Mouse (Mus musculus): ENCODE measurements around the gene Sh3bp5l.
"Not testable (repeated sequence)": the region's sequence is repeated elsewhere in the genome, so short reads cannot be mapped to it uniquely, and the experiment has no call there.

The Sh3bp5l gene
- long read RNA-seq, experiment 1, transcript Sh3bp5l-201 (7 exons, 2,977 nt): major isoform, 7 of 14 reads
- long read RNA-seq, experiment 1, partial matches to known transcripts: 5 of 14 reads
- long read RNA-seq, experiment 1, other reads (novel, unspliced or antisense): 1 of 14 reads
- long read RNA-seq, experiment 2, transcript Sh3bp5l-201 (7 exons, 2,977 nt): major isoform, 14 of 20 reads
- long read RNA-seq, experiment 2, partial matches to known transcripts: 0 of 20 reads
- long read RNA-seq, experiment 2, other reads (novel, unspliced or antisense): 3 of 20 reads

GRCm38 (mm10) chr11:58330276-58331148 lies at the start of gene Sh3bp5l, which contains the start of gene Zfp672:
Gene Sh3bp5l (plus strand): TSS chr11:58330724.
Gene Zfp672 (minus strand): TSS chr11:58330339.
- intact Hi-C loops (cut with DNase I): loop anchor here (10.0 kb wide), 1 partner anchor 156 kb away; the partner anchor contains the start of gene Mrpl22

DNA sequence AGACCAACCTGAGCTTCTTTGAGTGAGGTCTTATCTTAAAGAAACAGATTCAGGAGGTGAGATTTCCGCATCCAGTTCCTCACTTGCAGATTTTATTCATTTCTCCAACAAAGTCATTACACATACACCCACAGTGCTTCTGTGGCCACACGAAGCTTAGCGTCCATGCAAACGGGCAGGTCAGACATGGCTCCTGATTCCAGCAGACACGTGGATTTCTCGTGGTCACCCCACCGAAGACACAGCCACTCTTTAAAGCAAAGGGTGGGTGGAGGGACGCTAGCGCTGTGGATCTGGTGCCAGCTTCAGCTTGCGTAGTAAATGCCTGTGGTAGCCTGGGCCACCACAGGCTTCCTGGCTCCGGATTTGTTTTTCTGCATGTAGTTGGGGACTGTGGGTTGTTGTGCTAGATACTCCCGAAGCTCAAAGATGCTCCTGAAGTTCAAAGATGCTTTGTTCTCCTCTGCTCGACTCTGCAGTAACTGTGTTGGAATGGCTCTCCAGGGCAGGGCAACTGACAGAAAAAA lies 48.5 kb upstream of the Sh3bp5l start:
- intact Hi-C loops (cut with DNase I): no loop called here

GRCm38 (mm10) chr11:58282518-58282917 lies 48.0 kb upstream of the Sh3bp5l start:
- intact Hi-C loops (cut with DNase I): no loop called here

GRCm38 (mm10) chr11:58289992-58290682 lies 40.4 kb upstream of the Sh3bp5l start:
- intact Hi-C loops (cut with DNase I): no loop called here

DNA sequence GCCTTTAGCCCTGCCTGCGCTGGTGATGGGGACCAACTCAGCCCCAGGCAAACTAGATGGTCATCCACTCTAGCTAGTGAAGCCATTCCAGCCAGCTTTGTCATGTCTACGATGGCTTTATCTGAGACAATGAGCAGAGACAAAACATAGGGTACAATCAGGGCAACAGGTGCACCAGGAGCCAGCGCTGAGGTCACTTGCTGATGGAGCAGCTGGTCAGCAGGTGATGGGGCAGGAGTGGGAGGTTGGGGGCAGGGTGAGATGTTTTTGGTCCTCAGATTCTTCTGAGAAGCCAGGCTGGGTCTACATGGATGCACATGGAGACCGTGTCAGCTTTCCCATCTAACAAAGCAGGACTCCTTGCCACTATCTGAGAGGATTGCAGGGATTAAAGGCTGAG lies 39.7 kb upstream of the Sh3bp5l start:
- intact Hi-C loops (cut with DNase I): no loop called here

GRCm38 (mm10) chr11:58292791-58293190 lies 37.7 kb upstream of the Sh3bp5l start:
- intact Hi-C loops (cut with DNase I): no loop called here

DNA sequence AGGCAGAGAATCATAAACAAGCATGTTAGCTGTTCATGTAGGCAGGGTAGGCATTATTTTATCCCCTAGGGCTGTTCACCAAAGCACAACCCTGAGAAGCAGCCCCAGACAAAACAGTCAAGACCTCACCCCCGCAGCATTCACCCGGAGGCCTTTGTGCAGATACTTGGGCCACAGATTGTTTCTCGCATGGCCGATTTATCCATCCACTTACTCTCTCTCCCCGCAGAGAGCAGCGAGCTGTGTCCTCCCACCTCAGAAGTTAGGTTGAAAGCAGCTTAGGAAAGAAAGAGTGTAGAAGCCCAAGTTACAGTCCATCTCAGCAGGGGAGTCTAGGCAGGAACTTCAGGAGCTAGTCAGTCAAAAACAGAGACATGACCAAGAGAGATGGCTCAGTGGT lies 33.1 kb upstream of the Sh3bp5l start:
- intact Hi-C loops (cut with DNase I): no loop called here

DNA sequence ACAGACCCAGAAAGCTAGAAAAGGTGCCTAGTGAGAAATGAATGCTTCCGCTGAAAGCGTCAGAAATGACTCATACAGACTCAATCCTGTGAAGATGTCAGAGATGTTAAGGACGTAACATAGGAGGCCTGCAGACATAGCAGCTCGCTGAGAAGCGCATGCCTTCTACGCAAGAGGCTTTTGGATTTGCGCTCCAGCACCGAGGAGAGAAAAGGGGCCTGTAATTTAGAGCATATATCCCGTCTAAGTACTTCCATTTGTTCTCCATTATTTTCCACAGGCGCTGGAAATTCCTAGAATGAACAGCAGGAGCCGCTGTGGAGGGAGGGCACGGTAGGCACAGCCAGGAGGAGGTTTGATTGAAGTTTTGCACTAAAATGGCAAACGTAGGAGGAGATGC lies 29.5 kb upstream of the Sh3bp5l start:
- intact Hi-C loops (cut with DNase I): loop anchor here (5.0 kb wide), 1 partner anchor 124 kb away; no protein-coding TSS in a partner anchor

- intact Hi-C loops (cut with DNase I): loop anchor here (5.0 kb wide), 1 partner anchor 125 kb away; no protein-coding TSS in a partner anchor
Observed at GRCm38 (mm10) chr11:58301837-58302754, 28.4 kb upstream of the Sh3bp5l start.

DNA sequence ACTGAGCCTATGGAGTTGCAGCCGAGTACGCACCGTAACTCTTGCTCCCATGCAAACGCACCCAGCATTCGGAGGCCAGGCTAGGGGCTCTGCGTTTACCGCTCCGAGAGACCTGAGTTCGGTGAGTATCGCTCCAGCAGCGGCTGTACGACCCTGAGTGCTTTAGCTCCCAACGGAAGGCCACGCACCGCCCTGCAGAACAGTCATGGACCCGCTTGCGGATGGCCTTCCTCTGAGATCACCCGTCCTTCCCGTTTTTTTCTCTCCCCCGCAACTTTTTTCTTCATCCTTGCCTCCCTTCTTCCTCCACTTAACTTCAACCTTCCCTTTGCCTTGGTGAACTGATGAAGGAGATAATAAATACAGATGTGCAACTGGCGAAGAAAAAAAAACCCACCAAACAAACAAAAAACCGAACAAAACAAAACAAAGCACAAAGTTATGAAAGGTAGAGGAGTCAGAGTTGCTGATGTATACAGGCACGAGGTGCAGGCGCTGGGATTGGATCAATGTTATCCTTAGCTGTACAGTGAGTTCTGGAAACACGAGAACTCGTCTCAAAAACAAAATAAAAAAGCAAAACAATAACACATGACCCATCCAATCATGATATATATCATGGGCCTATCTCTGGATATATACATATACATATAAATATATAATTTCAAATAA lies 27.6 kb upstream of the Sh3bp5l start:
- intact Hi-C loops (cut with DNase I): loop anchor here (5.0 kb wide), 1 partner anchor 126 kb away; no protein-coding TSS in a partner anchor

GRCm38 (mm10) chr11:58303594-58303993 lies 26.9 kb upstream of the Sh3bp5l start:
- intact Hi-C loops (cut with DNase I): loop anchor here (5.0 kb wide), 1 partner anchor 126 kb away; no protein-coding TSS in a partner anchor

DNA sequence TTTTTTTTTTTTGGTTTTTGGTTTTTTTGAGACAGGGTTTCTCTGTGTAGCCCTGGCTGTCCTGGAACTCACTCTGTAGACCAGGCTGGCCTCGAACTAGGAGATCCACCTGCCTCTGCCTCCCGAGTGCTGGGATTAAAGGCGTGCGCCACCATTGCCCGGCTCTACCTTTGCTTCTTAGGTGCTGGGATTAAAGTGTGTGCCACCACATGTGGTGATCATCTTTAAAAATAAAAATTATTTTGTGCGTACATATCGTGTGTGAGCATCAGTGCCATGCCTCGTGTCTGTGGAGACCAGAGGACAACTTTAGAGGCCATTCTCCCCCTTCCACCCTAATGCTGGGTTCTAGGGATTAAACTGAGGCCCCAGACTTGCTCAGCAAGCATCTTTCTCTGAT lies 25.2 kb upstream of the Sh3bp5l start:
- intact Hi-C loops (cut with DNase I): not testable (repeated sequence)

GRCm38 (mm10) chr11:58306860-58307308 lies 23.6 kb upstream of the Sh3bp5l start, which contains the start of gene Zfp692:
Gene Zfp692 (plus strand): TSS chr11:58307069.
- intact Hi-C loops (cut with DNase I): no loop called here

- intact Hi-C loops (cut with DNase I): no loop called here
Observed at GRCm38 (mm10) chr11:58307411-58308080, 23.0 kb upstream of the Sh3bp5l start.

DNA sequence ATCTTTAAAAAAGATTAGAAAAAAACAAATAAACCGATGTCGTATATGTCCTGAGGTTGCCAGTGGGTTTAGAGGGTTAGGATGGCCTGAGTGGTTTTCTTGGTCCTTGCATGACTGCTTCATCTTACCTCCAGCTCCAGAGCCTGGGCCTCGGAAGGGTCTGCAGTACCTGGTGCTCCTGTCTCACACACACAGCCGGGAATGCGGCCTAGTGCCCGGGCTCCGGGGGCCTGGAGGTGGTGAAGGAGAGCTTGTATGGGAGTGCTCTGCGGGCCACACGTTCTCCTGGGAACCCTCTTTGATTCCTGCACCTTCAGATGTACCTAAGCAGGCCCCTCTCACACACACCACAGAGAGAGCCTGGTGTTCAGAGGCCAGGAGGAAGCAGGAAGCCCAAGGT lies 21.9 kb upstream of the Sh3bp5l start:
- intact Hi-C loops (cut with DNase I): no loop called here

DNA sequence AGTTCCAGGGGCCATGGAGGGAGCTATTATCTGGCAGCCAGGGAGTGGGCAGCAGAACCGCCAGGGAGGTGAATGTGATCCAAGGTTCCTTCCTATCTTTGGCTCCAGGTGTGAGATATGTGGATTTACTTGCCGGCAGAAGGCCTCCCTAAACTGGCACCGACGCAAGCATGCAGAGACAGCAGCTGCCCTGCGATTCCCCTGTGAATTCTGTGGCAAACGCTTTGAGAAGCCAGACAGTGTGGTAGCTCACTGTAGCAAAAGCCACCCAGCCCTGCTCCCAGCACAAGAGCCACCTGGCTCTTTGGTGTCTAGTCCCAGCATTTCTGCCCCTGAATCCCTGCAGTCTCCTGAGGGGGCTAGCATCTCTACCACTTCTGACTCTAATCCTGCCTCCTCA lies 16.5 kb upstream of the Sh3bp5l start:
- intact Hi-C loops (cut with DNase I): no loop called here

DNA sequence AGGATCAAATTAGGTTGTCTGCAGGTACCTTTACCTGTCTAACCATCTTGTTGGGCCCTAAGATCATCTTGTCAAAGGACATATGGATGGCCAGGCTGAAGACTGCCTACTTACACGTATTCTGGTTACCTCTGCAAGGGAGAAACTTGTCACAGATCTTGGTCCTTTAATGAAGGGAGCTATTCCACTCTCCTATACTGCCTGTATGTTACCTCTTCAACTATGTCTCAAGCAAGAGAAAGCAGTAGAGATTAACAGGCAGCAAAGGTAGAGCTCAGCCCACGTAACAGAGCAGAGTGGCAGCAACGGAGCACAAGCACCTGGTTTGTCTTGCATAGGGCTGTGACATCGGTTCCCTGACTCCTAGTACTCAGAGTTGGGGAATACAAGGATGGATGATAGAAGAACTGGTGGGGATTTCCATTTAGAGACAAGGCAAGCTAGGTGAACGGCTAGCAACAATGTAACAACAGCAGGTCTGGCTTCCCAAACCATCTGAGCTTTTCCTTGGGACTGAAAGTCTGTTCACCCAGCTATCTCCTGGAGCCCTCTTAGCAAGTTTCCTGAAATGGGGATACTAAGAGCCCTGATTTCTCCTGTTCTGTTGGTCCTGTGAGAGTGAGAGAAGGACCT lies 14.9 kb upstream of the Sh3bp5l start:
- intact Hi-C loops (cut with DNase I): no loop called here

DNA sequence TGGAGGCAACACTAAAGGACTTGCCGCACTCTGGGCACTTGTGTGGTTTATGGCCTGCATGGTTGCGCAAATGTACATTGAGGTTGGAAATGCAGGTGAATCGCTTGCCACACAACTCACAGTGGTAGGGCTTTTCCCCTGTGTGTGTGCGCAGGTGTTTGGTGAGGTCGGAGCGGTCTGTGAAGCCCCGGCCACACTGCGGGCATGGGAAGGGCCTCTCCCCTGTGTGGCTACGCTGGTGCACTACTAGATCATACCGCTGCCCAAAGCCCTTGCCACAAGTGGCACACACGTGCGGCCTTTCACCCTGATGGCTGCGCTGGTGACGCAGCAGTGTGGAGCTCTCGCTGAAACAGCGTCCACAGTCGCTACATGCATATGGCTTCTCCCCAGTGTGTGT lies 14.2 kb upstream of the Sh3bp5l start:
- intact Hi-C loops (cut with DNase I): no loop called here
